Mouse (Mus musculus): ENCODE measurements at regions not wholly inside any gene's neighbourhood (a gene's known extent, or its start where the extent isn't known, plus 50 kb on each side); places are given as distances from the start of the nearest gene placed in this dataset.

DNA sequence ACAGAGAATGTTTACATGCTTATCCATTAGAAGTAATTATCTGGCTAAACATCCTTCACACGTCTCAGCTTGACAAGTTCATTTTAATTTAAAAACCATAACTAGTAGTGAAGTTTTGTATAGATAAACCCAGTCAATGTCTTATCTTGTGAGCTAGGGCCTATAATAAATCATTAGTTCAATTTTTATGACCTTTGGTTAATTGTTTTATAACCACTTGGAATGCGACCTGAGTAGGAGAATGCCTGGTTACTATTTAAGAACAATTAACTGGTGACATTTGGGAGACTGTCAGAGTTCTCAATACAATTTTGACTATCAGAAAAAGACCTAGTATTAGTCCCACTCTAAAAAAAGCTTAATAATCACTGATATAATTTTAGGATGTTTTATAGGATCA, 813.6 kb downstream of the Gm9008 start:
- Histone ChIP-seq H3K4me2 (replicated peaks; ENCODE audit: low read depth, low read length) (no peak overlapping the region), H3K27ac (ENCODE audit: low read length) (no peak overlapping the region), H3K36me3 (ENCODE audit: insufficient read depth, low read length) (no peaks in the 10 kb centered on the region), H3K4me3 (ENCODE audit: low read length) (no peak overlapping the region), H3K4me1 (ENCODE audit: insufficient read depth, low read length) (no peaks in the 10 kb centered on the region), H3K9ac (replicated peaks; ENCODE audit: low read length) (no peak overlapping the region), H3K27me3 (ENCODE audit: insufficient read depth, low read length) (no peaks in the 10 kb centered on the region), H3K9me3 (ENCODE audit: low read length) (no peaks in the 10 kb centered on the region)
- WGBS: 51% methylated on average over 2 of the region's 2 CpGs
- ATAC-seq (ENCODE audit: low FRiP score, low TSS enrichment): no peak

GRCm38 (mm10) chr6:75644363-75644720, 853.2 kb downstream of the Gm9008 start:
- Histone ChIP-seq H3K27ac (ENCODE audit: low read length) (no peak overlapping the region), H3K9me3 (ENCODE audit: low read length) (peaks cover 3% of the 10 kb centered on the region; the same call in 1 of the 2 replicates), H3K4me2 (replicated peaks; ENCODE audit: low read depth, low read length) (no peak overlapping the region), H3K27me3 (ENCODE audit: insufficient read depth, low read length) (no peaks in the 10 kb centered on the region), H3K9ac (replicated peaks; ENCODE audit: low read length) (no peak overlapping the region), H3K4me3 (ENCODE audit: low read length) (no peak overlapping the region), H3K36me3 (ENCODE audit: insufficient read depth, low read length) (no peaks in the 10 kb centered on the region), H3K4me1 (ENCODE audit: insufficient read depth, low read length) (no peaks in the 10 kb centered on the region)
- WGBS: 66% methylated on average over 2 of the region's 2 CpGs
- no peak for ATAC-seq (ENCODE audit: low FRiP score, low TSS enrichment)

- ATAC-seq (ENCODE audit: low FRiP score, low TSS enrichment): no peak
- Histone ChIP-seq H3K4me2 (replicated peaks; ENCODE audit: low read depth, low read length) (no peak overlapping the region), H3K9me3 (ENCODE audit: low read length) (peaks cover 3% of the 10 kb centered on the region; the same call in 1 of the 2 replicates), H3K27me3 (ENCODE audit: insufficient read depth, low read length) (no peaks in the 10 kb centered on the region), H3K4me1 (ENCODE audit: insufficient read depth, low read length) (no peaks in the 10 kb centered on the region), H3K4me3 (ENCODE audit: low read length) (no peak overlapping the region), H3K27ac (ENCODE audit: low read length) (no peak overlapping the region), H3K36me3 (ENCODE audit: insufficient read depth, low read length) (no peaks in the 10 kb centered on the region), H3K9ac (replicated peaks; ENCODE audit: low read length) (no peak overlapping the region)
- 76% methylated on average over 2 of the region's 2 CpGs for WGBS
Observed at GRCm38 (mm10) chr6:75643581-75644362, 853.8 kb downstream of the Gm9008 start.

DNA sequence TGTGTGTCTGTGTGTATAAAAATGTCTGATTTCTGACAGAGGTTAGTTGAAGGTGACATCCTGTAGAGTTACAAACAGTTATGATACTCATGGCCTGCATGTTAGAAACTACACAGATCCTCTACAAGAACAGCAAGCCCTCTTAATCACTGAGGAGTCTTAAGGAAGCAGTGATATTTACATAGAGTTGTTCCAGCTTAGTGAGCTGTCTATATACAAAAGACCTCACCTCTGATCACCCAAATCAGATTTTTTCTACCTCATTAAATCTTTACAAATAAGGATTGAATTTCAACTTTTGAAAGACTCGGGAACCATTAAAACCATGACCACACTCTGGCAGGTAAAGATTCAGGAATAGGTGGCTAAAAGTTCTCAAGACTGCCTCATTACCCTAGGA, 861.5 kb downstream of the Gm9008 start:
- Histone ChIP-seq H3K4me1 (ENCODE audit: insufficient read depth, low read length) (no peaks in the 10 kb centered on the region), H3K9ac (replicated peaks; ENCODE audit: low read length) (no peak overlapping the region)
- WGBS: 38% methylated on average over 1 of the region's 1 CpGs

GRCm38 (mm10) chr6:75602536-75603279, 894.9 kb downstream of the Gm9008 start:
- Histone ChIP-seq H3K27ac (ENCODE audit: low read length) (no peak overlapping the region), H3K4me1 (ENCODE audit: insufficient read depth, low read length) (no peaks in the 10 kb centered on the region), H3K4me3 (ENCODE audit: low read length) (no peak overlapping the region), H3K36me3 (ENCODE audit: insufficient read depth, low read length) (no peaks in the 10 kb centered on the region), H3K9ac (replicated peaks; ENCODE audit: low read length) (no peak overlapping the region), H3K4me2 (replicated peaks; ENCODE audit: low read depth, low read length) (no peak overlapping the region), H3K9me3 (ENCODE audit: low read length) (no peaks in the 10 kb centered on the region), H3K27me3 (ENCODE audit: insufficient read depth, low read length) (no peaks in the 10 kb centered on the region)
- ATAC-seq (ENCODE audit: low FRiP score, low TSS enrichment): no peak
- 17% methylated on average over 11 of the region's 11 CpGs for WGBS

More for the DNA sequence above, 861.5 kb downstream of the Gm9008 start:
- Histone ChIP-seq H3K27ac (ENCODE audit: low read length) (no peak overlapping the region), H3K27me3 (ENCODE audit: insufficient read depth, low read length) (no peaks in the 10 kb centered on the region), H3K4me3 (ENCODE audit: low read length) (no peak overlapping the region), H3K9me3 (ENCODE audit: low read length) (no peaks in the 10 kb centered on the region), H3K4me2 (replicated peaks; ENCODE audit: low read depth, low read length) (no peak overlapping the region), H3K36me3 (ENCODE audit: insufficient read depth, low read length) (no peaks in the 10 kb centered on the region)
- ATAC-seq (ENCODE audit: low FRiP score, low TSS enrichment): peak; percentile 42; the same call in 1 of the 2 replicates

- Histone ChIP-seq H3K4me1 (ENCODE audit: insufficient read depth, low read length) (no peaks in the 10 kb centered on the region), H3K27me3 (ENCODE audit: insufficient read depth, low read length) (no peaks in the 10 kb centered on the region), H3K9me3 (ENCODE audit: low read length) (no peaks in the 10 kb centered on the region), H3K27ac (ENCODE audit: low read length) (no peak overlapping the region), H3K36me3 (ENCODE audit: insufficient read depth, low read length) (no peaks in the 10 kb centered on the region), H3K4me2 (replicated peaks; ENCODE audit: low read depth, low read length) (no peak overlapping the region), H3K4me3 (ENCODE audit: low read length) (no peak overlapping the region), H3K9ac (replicated peaks; ENCODE audit: low read length) (no peak overlapping the region)
- ATAC-seq (ENCODE audit: low FRiP score, low TSS enrichment): peak; percentile 63; the same call in 1 of the 2 replicates
- 64% methylated on average over 3 of the region's 3 CpGs for WGBS
Observed at GRCm38 (mm10) chr6:75558431-75558830, 939.2 kb downstream of the Gm9008 start.

GRCm38 (mm10) chr6:75542247-75542700, 955.3 kb downstream of the Gm9008 start:
- no peaks in the 10 kb centered on the region for H3K9me3 ChIP-seq (ENCODE audit: low read length)
- no peak overlapping the region for H3K4me2 ChIP-seq (replicated peaks; ENCODE audit: low read depth, low read length)
- peak; percentile 63; the same call in 1 of the 2 replicates for ATAC-seq (ENCODE audit: low FRiP score, low TSS enrichment)
- no peak overlapping the region for H3K27ac ChIP-seq (ENCODE audit: low read length)
- H3K4me3 ChIP-seq (ENCODE audit: low read length): no peak overlapping the region
- no peak overlapping the region for H3K9ac ChIP-seq (replicated peaks; ENCODE audit: low read length)
- peaks cover 8% of the 10 kb centered on the region; the same call in 1 of the 2 replicates for H3K4me1 ChIP-seq (ENCODE audit: insufficient read depth, low read length)
- no peaks in the 10 kb centered on the region for H3K36me3 ChIP-seq (ENCODE audit: insufficient read depth, low read length)
- WGBS: 29% methylated on average over 1 of the region's 1 CpGs
- no peaks in the 10 kb centered on the region for H3K27me3 ChIP-seq (ENCODE audit: insufficient read depth, low read length)

DNA sequence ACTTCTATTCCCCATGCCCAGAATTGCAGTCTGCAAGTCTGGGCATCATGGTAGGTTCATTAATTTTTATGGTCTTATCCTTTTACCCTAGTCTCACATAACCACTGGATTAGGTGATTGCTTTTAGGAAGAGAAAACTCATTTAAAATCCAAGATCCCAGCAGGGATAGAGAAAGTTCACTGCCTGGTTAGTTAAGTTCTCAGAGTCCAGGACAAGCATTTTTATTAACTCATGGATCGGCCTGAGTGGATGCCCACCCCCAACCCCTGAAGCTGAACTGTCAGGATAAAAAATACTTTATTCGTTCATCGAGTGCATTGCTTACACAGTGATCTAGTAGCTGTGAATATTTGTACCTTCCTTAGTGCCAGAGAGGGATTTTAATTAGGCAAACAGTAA, 957.9 kb downstream of the Gm9008 start:
- no peak overlapping the region for H3K4me3 ChIP-seq (ENCODE audit: low read length)
- 0 out of 2 replicates have a peak overlapping the region, but pooled peaks have one; percentile 34 for H3K27ac ChIP-seq (ENCODE audit: low read length)
- peaks cover 8% of the 10 kb centered on the region; the same call in 1 of the 2 replicates for H3K4me1 ChIP-seq (ENCODE audit: insufficient read depth, low read length)
- no peaks in the 10 kb centered on the region for H3K36me3 ChIP-seq (ENCODE audit: insufficient read depth, low read length)
- no peaks in the 10 kb centered on the region for H3K27me3 ChIP-seq (ENCODE audit: insufficient read depth, low read length)
- ATAC-seq (ENCODE audit: low FRiP score, low TSS enrichment): peak; percentile 89
- no peaks in the 10 kb centered on the region for H3K9me3 ChIP-seq (ENCODE audit: low read length)
- 22% methylated on average over 3 of the region's 3 CpGs for WGBS
- no peak overlapping the region for H3K4me2 ChIP-seq (replicated peaks; ENCODE audit: low read depth, low read length)
- H3K9ac ChIP-seq (replicated peaks; ENCODE audit: low read length): no peak overlapping the region

Data from kidney, embryonic 16.5 days (tissue).